Mouse (Mus musculus) kidney, embryonic 16.5 days (tissue): Measurements from ENCODE around the gene Atp11c. TPM values are rescaled to one million over a fixed set of nuclear protein-coding genes. Genes with fewer than 3 reads are reported as not detected.

Source experiments
- ATAC-seq: fragments of 200-750 bp; cut with Nextera tagmentation; 2 replicates; pipeline ENCODE4 v1.8.0; 2017; ENCODE audit warnings: moderate TSS enrichment; ENCODE audit not compliant: low FRiP score, low TSS enrichment
- H3K27ac ChIP-seq: fragments of 300-500 bp; sonication (generic); 2 replicates; pipeline ENCODE4 v1.5.1; 2014; ENCODE audit warnings: low read length
- H3K27me3 ChIP-seq: fragments of 300-500 bp; sonication (generic); 2 replicates; pipeline ENCODE4 v1.6.1; 2014; ENCODE audit warnings: low read length, control low read depth, mixed read lengths; ENCODE audit not compliant: insufficient read depth
- H3K36me3 ChIP-seq: fragments of 300-500 bp; sonication (generic); 2 replicates; pipeline ENCODE4 v1.6.1; 2014; ENCODE audit warnings: low read length, control low read depth, mixed read lengths; ENCODE audit not compliant: insufficient read depth
- H3K4me1 ChIP-seq: fragments of 300-500 bp; sonication (generic); 2 replicates; pipeline ENCODE4 v1.6.1; 2014; ENCODE audit warnings: low read length, control low read depth, mixed read lengths; ENCODE audit not compliant: insufficient read depth
- H3K4me2 ChIP-seq: fragments of 300-500 bp; sonication (generic); replicated peaks from 2 replicates; pipeline ENCODE4 v1.6.1; 2014; ENCODE audit warnings: low read depth, low read length
- H3K4me3 ChIP-seq: fragments of 300-500 bp; sonication (generic); 2 replicates; pipeline ENCODE4 v1.5.1; 2014; ENCODE audit warnings: mild to moderate bottlenecking, low read length
- H3K9ac ChIP-seq: fragments of 300-500 bp; sonication (generic); replicated peaks from 2 replicates; pipeline ENCODE4 v1.6.1; 2014; ENCODE audit warnings: low read length
- H3K9me3 ChIP-seq: fragments of 300-500 bp; sonication (generic); 2 replicates; pipeline ENCODE4 v1.6.1; 2016; ENCODE audit warnings: low read length, control low read depth
- WGBS: fragments of 180-500 bp; shearing (Covaris S2); extraction: QIAGEN DNeasy Blood & Tissue Kit; methylation state at CpG from one replicate; pipeline ENCODE4 v1.1.7; 2014; 5-methylcytosine and 5-hydroxymethylcytosine counted together
- microRNA counts: library from miRNA; unstranded; fragments of <30 nt; microRNA quantifications from one replicate; lab custom pipeline; 2016
- microRNA-seq: library from miRNA; unstranded; fragments of <30 nt; microRNA quantifications from one replicate; pipeline ENCODE4, GENCODE M21; 2016
- polyA plus RNA-seq: library from polyadenylated mRNA; unstranded; fragments of >200 nt; fragmentation: Nextera tagmentation; extraction: Ambion mirVana; gene quantifications from 2 replicates; pipeline ENCODE4 v1.2.1, GENCODE M21; 2015

Gene Atp11c
- polyA plus RNA-seq, 1 experiment from 2014 or later: 7.9 TPM

DNA sequence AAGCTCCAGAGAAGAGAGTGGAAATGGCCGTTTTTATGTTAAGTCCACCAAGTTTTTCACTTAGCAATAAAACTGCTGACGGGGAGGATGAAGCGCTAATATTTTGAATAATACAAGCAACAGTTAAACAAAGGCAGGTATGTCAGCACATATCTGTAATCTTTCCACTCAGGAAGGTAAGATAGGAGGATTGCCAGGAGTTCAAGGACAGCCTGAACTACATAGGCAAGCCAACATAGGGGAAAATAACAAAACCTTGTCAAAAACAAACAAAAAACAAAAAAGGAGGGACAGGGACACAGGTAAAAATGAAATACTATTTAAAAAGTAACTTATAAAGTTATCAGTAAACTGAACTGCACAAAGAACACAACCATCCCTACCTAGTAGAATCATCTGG, 274.8 kb downstream of the Atp11c start:
- H3K27me3 ChIP-seq: no peaks in the 10 kb centered on the region
- H3K9ac ChIP-seq: no peak overlapping the region
- H3K4me3 ChIP-seq: no peak overlapping the region
- ATAC-seq: no peak
- H3K9me3 ChIP-seq: no peaks in the 10 kb centered on the region
- H3K4me1 ChIP-seq: no peaks in the 10 kb centered on the region
- WGBS: 83% methylated on average over 3 of the region's 3 CpGs
- H3K4me2 ChIP-seq: no peak overlapping the region
- no peak overlapping the region for H3K27ac ChIP-seq
- H3K36me3 ChIP-seq: no peaks in the 10 kb centered on the region

DNA sequence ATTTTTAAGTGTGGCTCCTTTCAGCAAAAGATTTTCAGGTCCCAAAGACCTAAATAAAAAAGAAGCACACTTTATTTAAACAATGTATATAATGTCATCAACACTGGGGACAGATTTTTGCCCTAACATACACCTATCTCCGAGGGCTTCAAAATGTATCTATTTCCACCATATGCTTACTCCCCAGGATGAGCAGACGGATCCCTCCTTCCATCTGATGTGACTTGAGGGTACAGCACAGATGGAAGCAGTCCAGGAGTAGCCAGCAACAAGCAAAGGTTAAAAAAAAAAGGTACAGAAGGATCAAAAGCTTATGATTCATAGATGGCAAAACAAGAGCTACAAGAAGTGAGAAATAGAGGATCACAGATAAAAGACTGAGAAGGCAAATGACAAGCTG, 300.2 kb downstream of the Atp11c start:
- Histone ChIP-seq H3K27ac (no peak overlapping the region), H3K36me3 (no peaks in the 10 kb centered on the region), H3K9me3 (no peaks in the 10 kb centered on the region), H3K27me3 (no peaks in the 10 kb centered on the region), H3K9ac (no peak overlapping the region), H3K4me1 (no peaks in the 10 kb centered on the region), H3K4me2 (no peak overlapping the region), H3K4me3 (no peak overlapping the region)
- no peak for ATAC-seq
- 74% methylated on average over 2 of the region's 2 CpGs for WGBS

GRCm38 (mm10) chrX:60255346-60255745, 337.2 kb downstream of the Atp11c start:
- Histone ChIP-seq H3K27ac (no peak overlapping the region), H3K9ac (no peak overlapping the region), H3K4me3 (no peak overlapping the region), H3K36me3 (no peaks in the 10 kb centered on the region), H3K9me3 (no peaks in the 10 kb centered on the region), H3K27me3 (no peaks in the 10 kb centered on the region), H3K4me2 (no peak overlapping the region), H3K4me1 (no peaks in the 10 kb centered on the region)
- no peak for ATAC-seq

- 32% methylated on average over 1 of the region's 1 CpGs for WGBS
- no peaks in the 10 kb centered on the region for H3K36me3 ChIP-seq
These were observed 404.8 kb downstream of the Atp11c start for GRCm38 (mm10) chrX:60187726-60188125.

DNA sequence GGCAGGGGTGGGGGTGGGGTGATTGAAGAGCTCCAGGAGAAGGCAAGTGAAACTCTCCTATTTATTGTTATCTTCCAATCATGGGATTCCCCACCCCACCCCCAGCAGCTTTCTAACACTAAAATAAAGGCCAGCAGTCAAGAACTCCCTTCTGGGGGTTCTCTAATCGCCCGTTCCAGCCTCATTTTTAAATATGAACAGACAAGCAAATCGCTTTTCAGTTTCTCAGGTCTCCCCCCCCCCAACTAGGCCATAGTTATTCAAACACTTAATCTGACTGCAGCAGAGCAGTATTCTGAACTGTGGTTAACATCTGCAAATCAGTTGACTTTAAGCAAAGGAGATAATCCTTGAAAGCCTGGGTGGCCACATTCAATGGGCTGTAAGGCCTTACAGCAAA, 409.9 kb downstream of the Atp11c start:
- ATAC-seq: no peak
- Histone ChIP-seq H3K36me3 (no peaks in the 10 kb centered on the region), H3K27ac (no peak overlapping the region), H3K4me3 (no peak overlapping the region), H3K27me3 (peaks cover 9% of the 10 kb centered on the region), H3K4me1 (no peaks in the 10 kb centered on the region), H3K4me2 (no peak overlapping the region), H3K9me3 (no peaks in the 10 kb centered on the region), H3K9ac (no peak overlapping the region)
- 67% methylated on average over 3 of the region's 3 CpGs for WGBS

More at GRCm38 (mm10) chrX:60187726-60188125, 404.8 kb downstream of the Atp11c start:
- ATAC-seq: no peak
- Histone ChIP-seq H3K27me3 (no peaks in the 10 kb centered on the region), H3K9ac (no peak overlapping the region), H3K9me3 (no peaks in the 10 kb centered on the region), H3K4me3 (no peak overlapping the region), H3K27ac (no peak overlapping the region), H3K4me1 (no peaks in the 10 kb centered on the region), H3K4me2 (no peak overlapping the region)

GRCm38 (mm10) chrX:60178744-60179458, 413.6 kb downstream of the Atp11c start, which contains the start of gene Mcf2:
TSS of gene Mcf2 (minus strand) at chrX:60179089.
- H3K9me3 ChIP-seq: no peaks in the 10 kb centered on the region
- peak within 1 kb of the TSS; percentile 38 for H3K4me3 ChIP-seq
- H3K27ac ChIP-seq: no peak within 1 kb of the TSS
- peak within 1 kb of the TSS; percentile 16; the same call in 1 of the 2 replicates for H3K9ac ChIP-seq
- ATAC-seq: peak; percentile 82
- no peaks in the 10 kb centered on the region for H3K4me1 ChIP-seq
- no peaks in the 10 kb centered on the region for H3K36me3 ChIP-seq
- peak within 1 kb of the TSS; percentile 65 for H3K4me2 ChIP-seq
- peaks cover 15% of the 10 kb centered on the region for H3K27me3 ChIP-seq
- WGBS: 25% methylated on average over 28 of the region's 28 CpGs

GRCm38 (mm10) chrX:60178025-60178743, 414.3 kb downstream of the Atp11c start:
- Histone ChIP-seq H3K27ac (no peak overlapping the region), H3K9me3 (no peaks in the 10 kb centered on the region), H3K36me3 (no peaks in the 10 kb centered on the region), H3K4me3 (peak overlapping the region; percentile 38), H3K9ac (peak overlapping the region; percentile 16; the same call in 1 of the 2 replicates), H3K27me3 (peaks cover 15% of the 10 kb centered on the region), H3K4me2 (peak overlapping the region; percentile 65), H3K4me1 (no peaks in the 10 kb centered on the region)
- 17% methylated on average over 18 of the region's 19 CpGs for WGBS
- 0 out of 2 replicates have a peak, but pooled peaks have one; percentile 36 for ATAC-seq

MicroRNAs within 50 kb of the gene (microRNA counts, 519-probe panel; counts per million panel counts)
- microRNA mmu-miR-505 (lab: Ali Mortazavi, UCI): 2,462 counts per million, percentile 60 among the panel's probes with 10 or more counts

Small RNA genes lying within 50 kb of the gene (microRNA-seq; reads per million reads assigned to microRNA genes)
- 60.7 reads per million, percentile 50 among the genes with 10 or more reads in this experiment for gene Mir505

Other genes with a start within 250 kb of the Atp11c start
- not detected in 2 replicates for gene Gm7073, start 53.4 kb downstream of the Atp11c start, polyA plus RNA-seq